Mouse (Mus musculus) forebrain, embryonic 11.5 days (tissue): ENCODE measurements around the gene E2f1. TPM values are rescaled to one million over a fixed set of nuclear protein-coding genes. Genes with fewer than 3 reads are reported as not detected.

ENCODE experiments used
- ATAC-seq: fragments of 200-750 bp; cut with Nextera tagmentation; replicated peaks from 2 replicates; pipeline ENCODE4 v1.8.0; 2017; ENCODE audit warnings: moderate TSS enrichment; ENCODE audit not compliant: low FRiP score
- DNase-seq: peaks from one replicate; pipeline ENCODE4 v3.0.0-alpha.2; 2017; ENCODE audit warnings: low spot score
- H3K27ac ChIP-seq: fragments of 300-500 bp; sonication (generic); 2 replicates; pipeline ENCODE4 v1.5.1; 2014; ENCODE audit warnings: low read depth, low read length
- H3K27me3 ChIP-seq: fragments of 300-500 bp; sonication (generic); 2 replicates; pipeline ENCODE4 v1.6.1; 2014; ENCODE audit warnings: mild to moderate bottlenecking, low read length, mixed read lengths; ENCODE audit not compliant: control insufficient read depth, insufficient read depth
- H3K36me3 ChIP-seq: fragments of 300-500 bp; sonication (generic); 2 replicates; pipeline ENCODE4 v1.6.1; 2014; ENCODE audit warnings: mild to moderate bottlenecking, low read length, moderate library complexity, mixed read lengths; ENCODE audit not compliant: control insufficient read depth, insufficient read depth
- H3K4me1 ChIP-seq: fragments of 300-500 bp; sonication (generic); replicated peaks from 2 replicates; pipeline ENCODE4 v1.6.1; 2014; ENCODE audit warnings: low read length, mixed read lengths; ENCODE audit not compliant: control insufficient read depth, insufficient read depth
- H3K4me2 ChIP-seq: fragments of 300-500 bp; sonication (generic); 2 replicates; pipeline ENCODE4 v1.6.1; 2014; ENCODE audit warnings: low read depth, mild to moderate bottlenecking, low read length, moderate library complexity, mixed read lengths; ENCODE audit not compliant: severe bottlenecking
- H3K4me3 ChIP-seq: fragments of 300-500 bp; sonication (generic); 2 replicates; pipeline ENCODE4 v1.5.1; 2014; ENCODE audit warnings: low read depth, low read length
- H3K9ac ChIP-seq: fragments of 300-500 bp; sonication (generic); 2 replicates; pipeline ENCODE4 v1.6.1; 2014; ENCODE audit warnings: low read length
- H3K9me3 ChIP-seq: fragments of 300-500 bp; sonication (generic); 2 replicates; pipeline ENCODE4 v1.6.1; 2016; ENCODE audit warnings: low read length, mixed read lengths; ENCODE audit not compliant: control insufficient read depth
- WGBS: fragments of 180-500 bp; shearing (Covaris S2); extraction: QIAGEN DNeasy Blood & Tissue Kit; methylation state at CpG from one replicate; pipeline ENCODE4 v1.1.7; 2014; 5-methylcytosine and 5-hydroxymethylcytosine counted together
- polyA plus RNA-seq: library from polyadenylated mRNA; unstranded; fragments of >200 nt; fragmentation: Nextera tagmentation; extraction: Ambion mirVana; gene quantifications from 2 replicates; pipeline ENCODE4 v1.2.1, GENCODE M21; 2014

Gene E2f1
- polyA plus RNA-seq, 1 experiment from 2014 or later = 17.6 TPM

DNA sequence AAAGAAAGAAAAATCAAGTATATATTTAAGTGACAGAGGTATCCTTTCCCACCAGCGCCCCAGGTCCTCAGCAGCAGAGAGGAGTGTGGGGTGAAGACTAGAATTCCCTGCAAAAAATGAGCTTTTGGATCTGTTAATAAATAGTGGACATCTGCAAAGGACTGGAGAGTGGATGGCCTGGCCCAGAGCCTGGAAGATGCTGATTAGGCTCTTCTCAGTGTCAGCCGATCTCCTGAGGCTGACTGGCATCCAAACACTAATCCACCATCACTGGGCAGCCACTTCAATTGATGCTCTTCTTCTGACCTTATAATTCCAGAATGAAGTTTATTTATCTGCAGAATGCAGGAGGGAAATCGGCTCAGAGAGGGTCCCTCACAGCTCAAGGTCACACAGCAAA is 3.3 kb upstream of the E2f1 start:
- Histone ChIP-seq H3K27me3 (no peaks in the 10 kb centered on the region), H3K36me3 (no peaks in the 10 kb centered on the region), H3K27ac (no peak overlapping the region), H3K4me3 (no peak overlapping the region), H3K4me2 (no peak overlapping the region), H3K9ac (no peak overlapping the region), H3K9me3 (no peaks in the 10 kb centered on the region), H3K4me1 (peaks cover 16% of the 10 kb centered on the region)
- DNase-seq (no peak), ATAC-seq (no peak)
- 89% methylated on average over 3 of the region's 3 CpGs for WGBS

DNA sequence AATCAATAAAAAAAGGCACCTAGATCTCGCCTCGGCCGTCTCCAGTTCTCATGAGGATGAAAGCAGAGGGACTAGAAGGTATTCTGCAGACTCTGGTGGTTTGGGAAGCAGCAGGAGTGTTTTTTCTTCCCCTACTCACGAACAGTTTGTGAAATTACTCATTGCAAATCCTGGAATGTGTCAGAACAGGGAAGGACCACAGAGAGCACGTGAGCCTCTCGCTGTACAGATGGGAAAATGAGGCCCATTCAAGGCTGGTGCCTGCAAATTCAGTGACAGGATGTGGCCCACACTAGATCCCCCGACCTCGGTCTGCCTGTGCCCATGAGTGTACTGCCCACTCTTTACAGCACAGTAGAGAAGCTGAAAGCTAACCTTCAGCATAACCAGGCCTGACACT is 2.3 kb upstream of the E2f1 start:
- ATAC-seq (no peak), DNase-seq (no peak)
- Histone ChIP-seq H3K9ac (peak overlapping the region; percentile 16; the same call in 1 of the 2 replicates), H3K4me2 (no peak overlapping the region), H3K4me3 (no peak overlapping the region), H3K27me3 (no peaks in the 10 kb centered on the region), H3K27ac (no peak overlapping the region), H3K9me3 (no peaks in the 10 kb centered on the region), H3K36me3 (no peaks in the 10 kb centered on the region), H3K4me1 (peaks cover 17% of the 10 kb centered on the region)
- WGBS = 89% methylated on average over 8 of the region's 8 CpGs

DNA sequence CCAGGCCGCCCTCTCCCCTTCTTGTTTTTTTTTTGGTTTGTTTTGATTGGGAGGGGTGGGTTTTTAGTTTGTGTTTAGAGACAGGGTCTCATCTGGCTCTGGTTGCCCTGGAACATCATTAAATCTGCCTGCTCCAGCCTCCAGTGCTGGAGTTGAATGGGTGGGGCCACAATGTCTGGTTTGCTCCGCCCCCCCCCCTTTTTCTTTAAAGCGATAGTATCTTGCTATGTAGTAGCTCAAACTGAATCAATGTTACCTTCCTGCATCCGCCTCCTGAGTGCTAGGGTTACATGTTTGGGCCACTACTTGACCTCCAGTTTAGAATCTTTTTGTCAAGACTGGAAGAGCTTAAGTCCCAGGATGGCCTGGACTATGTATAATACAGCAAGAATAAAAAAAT is 1.6 kb upstream of the E2f1 start:
- H3K27ac ChIP-seq = no peak overlapping the region
- ATAC-seq = no peak
- no peaks in the 10 kb centered on the region for H3K27me3 ChIP-seq
- H3K4me3 ChIP-seq = no peak overlapping the region
- H3K4me2 ChIP-seq = no peak overlapping the region
- no peak overlapping the region for H3K9ac ChIP-seq
- peaks cover 16% of the 10 kb centered on the region for H3K4me1 ChIP-seq
- no peaks in the 10 kb centered on the region for H3K36me3 ChIP-seq
- 89% methylated on average over 4 of the region's 4 CpGs for WGBS
- H3K9me3 ChIP-seq = no peaks in the 10 kb centered on the region
- DNase-seq = no peak

DNA sequence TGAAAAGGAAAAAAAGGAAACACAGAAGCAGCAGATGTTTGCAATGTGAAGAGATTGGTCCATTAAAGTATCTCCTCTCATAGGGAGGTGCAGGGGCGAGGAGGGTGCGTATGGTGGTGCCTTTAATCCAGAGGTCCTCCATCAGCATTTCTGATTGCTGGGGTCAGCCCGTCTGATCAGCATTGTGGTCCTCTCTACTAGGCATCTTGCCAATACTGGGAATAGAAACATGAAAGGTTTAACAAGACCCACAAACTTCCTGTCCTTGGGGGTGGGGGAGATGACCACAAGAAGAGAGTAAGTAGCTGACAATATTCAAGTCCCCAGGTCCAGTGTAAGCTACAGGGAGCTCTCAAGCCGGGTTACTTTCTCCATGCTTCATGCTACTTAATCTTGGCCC is 974 bp upstream of the E2f1 start:
- H3K9me3 ChIP-seq = no peaks in the 10 kb centered on the region
- DNase-seq (no peak), ATAC-seq (no peak)
- H3K36me3 ChIP-seq = no peaks in the 10 kb centered on the region
- H3K4me1 ChIP-seq = peaks cover 16% of the 10 kb centered on the region
- no peaks in the 10 kb centered on the region for H3K27me3 ChIP-seq
- no peak overlapping the region for H3K4me3 ChIP-seq
- no peak overlapping the region for H3K4me2 ChIP-seq
- no peak overlapping the region for H3K9ac ChIP-seq
- no peak overlapping the region for H3K27ac ChIP-seq
- WGBS = 78% methylated on average over 4 of the region's 4 CpGs

DNA sequence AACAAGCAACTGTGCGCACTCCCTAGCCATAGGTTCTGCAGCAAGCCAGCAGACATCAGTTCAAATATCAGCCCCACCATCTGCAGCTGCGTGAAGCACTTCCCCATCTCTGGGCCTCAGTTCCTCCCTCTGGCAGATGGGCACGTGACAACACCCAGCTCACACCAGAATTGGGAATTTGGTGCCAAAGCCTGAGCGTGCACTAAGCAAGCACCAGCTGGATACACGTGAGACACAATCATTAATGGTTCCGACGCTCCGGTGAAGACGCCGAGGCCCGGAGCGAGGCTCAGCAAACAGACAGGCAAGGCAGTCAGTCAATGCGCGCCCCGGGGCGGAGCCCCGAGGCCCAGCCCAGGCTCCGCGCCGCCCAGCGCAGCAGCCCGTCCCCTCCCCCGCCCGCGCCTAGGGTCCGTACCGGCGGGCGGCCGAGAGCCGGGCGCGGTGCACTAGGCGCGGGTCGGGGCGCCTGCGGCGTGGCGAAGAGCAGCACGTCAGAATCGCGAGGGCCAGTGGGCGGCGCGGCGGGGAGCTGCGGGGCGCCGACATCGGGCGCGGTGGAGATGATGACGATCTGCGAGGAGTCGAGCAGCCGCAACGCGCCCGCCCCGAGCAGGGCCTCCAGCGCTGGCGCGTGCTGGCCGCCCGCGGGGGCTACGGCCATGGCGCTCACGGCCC is 482 bp downstream of the E2f1 start:
- Histone ChIP-seq H3K9me3 (no peaks in the 10 kb centered on the region), H3K4me2 (peak overlapping the region; percentile 64), H3K27ac (peak overlapping the region; percentile 84), H3K4me1 (peaks cover 18% of the 10 kb centered on the region), H3K9ac (peak overlapping the region; percentile 73), H3K27me3 (no peaks in the 10 kb centered on the region), H3K4me3 (peak overlapping the region; percentile 84), H3K36me3 (no peaks in the 10 kb centered on the region)
- DNase-seq (peak; percentile 85), ATAC-seq (peak; percentile 77)
- WGBS = under 1% methylated on average over 45 of the region's 70 CpGs

DNA sequence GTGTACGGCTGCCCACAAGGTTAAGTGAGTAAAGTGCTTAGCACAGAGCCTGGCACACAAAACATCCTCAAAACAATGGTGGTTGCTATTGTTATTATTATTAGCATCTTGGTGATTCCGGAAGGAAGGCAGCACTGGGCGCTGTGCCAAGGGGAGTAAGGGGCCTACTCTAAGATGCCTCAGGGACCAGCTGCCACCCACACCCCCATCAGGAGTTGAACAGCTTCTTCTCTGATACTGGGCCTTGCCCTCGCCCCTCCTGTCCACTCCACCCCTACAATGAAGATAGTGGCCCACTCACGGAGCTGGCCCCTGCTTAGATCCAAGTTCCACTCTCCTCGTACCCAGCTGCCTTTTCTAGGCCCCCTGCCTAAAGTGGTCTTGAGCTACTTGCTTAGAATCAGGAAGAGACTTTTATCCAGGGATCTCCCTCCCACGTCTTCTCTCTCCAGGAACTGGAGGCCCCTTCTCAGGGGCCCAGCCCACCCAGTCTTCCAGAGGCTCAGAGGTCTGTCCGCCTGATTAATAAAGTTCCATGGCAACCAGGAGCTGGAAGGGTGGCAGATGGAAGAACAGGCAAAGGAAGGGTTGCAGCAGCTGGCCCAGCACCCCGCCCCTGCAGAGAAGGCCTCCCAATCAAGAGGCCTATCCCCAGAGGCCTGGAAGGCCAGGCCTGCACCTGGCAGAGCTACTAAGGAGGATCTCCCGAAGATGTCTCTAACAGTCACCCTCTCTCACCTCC is 1.2 kb downstream of the E2f1 start:
- H3K27me3 ChIP-seq = no peaks in the 10 kb centered on the region
- 13% methylated on average over 10 of the region's 10 CpGs for WGBS
- peak overlapping the region; percentile 73 for H3K9ac ChIP-seq
- ATAC-seq (peak; percentile 23), DNase-seq (peak; percentile 75)
- H3K4me2 ChIP-seq = peak overlapping the region; percentile 64
- peaks cover 18% of the 10 kb centered on the region for H3K4me1 ChIP-seq
- H3K27ac ChIP-seq = peak overlapping the region; percentile 84
- H3K9me3 ChIP-seq = no peaks in the 10 kb centered on the region
- H3K4me3 ChIP-seq = peak overlapping the region; percentile 84
- peaks cover under 1% of the 10 kb centered on the region; the same call in 1 of the 2 replicates for H3K36me3 ChIP-seq

DNA sequence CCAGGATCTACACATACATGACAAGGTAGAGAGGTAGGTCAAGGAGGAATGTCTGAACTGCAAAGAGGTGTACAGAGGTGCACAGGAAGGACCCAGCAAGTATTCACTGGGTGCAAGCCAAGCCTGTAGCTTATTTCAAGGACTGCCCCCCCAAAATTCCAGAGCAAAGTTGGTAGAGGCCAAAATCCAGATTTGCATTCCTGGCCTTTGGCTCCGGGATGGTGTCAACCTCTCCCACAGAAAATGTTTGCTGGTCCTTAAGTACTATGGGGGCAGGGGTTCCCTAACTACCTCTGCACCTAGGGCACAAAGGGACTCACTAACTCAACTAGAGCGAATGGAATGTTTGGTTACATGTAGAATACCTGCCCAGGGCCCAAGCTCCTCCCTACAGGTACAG is 1.9 kb downstream of the E2f1 start:
- peak overlapping the region; percentile 73 for H3K9ac ChIP-seq
- peaks cover 8% of the 10 kb centered on the region; the same call in 1 of the 2 replicates for H3K36me3 ChIP-seq
- H3K27ac ChIP-seq = peak overlapping the region; percentile 84
- ATAC-seq = no peak
- peaks cover 18% of the 10 kb centered on the region for H3K4me1 ChIP-seq
- 75% methylated on average over 2 of the region's 2 CpGs for WGBS
- peak overlapping the region; percentile 84 for H3K4me3 ChIP-seq
- no peaks in the 10 kb centered on the region for H3K27me3 ChIP-seq
- no peak for DNase-seq
- no peaks in the 10 kb centered on the region for H3K9me3 ChIP-seq
- peak overlapping the region; percentile 64 for H3K4me2 ChIP-seq

DNA sequence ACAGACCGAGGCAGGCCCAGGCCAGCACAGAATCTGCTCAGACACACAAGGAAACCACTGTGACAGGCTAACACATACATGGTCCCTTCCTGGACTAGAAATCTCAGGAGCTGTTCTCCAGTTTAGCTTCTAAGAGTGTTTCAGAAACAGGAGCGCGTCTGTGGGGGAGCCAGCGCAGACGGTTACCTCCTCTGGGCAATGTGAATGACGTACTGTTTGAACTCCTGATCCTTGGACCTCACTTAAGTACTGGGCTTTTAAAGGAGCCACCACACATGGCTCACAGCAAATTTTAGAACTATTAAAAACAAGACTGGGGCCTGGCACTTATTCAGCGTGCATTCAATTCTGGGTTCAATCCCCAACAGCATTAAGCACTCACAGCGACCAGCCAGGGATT is 3.1 kb downstream of the E2f1 start:
- no peak overlapping the region for H3K27ac ChIP-seq
- no peaks in the 10 kb centered on the region for H3K9me3 ChIP-seq
- peaks cover 9% of the 10 kb centered on the region; the same call in 1 of the 2 replicates for H3K36me3 ChIP-seq
- DNase-seq (no peak), ATAC-seq (no peak)
- 66% methylated on average over 8 of the region's 8 CpGs for WGBS
- H3K27me3 ChIP-seq = no peaks in the 10 kb centered on the region
- H3K9ac ChIP-seq = 0 out of 2 replicates have a peak overlapping the region, but pooled peaks have one; percentile 23
- H3K4me1 ChIP-seq = peaks cover 18% of the 10 kb centered on the region
- peak overlapping the region; percentile 3; the same call in 1 of the 2 replicates for H3K4me2 ChIP-seq
- no peak overlapping the region for H3K4me3 ChIP-seq
